Mouse (Mus musculus) lung, adult 2 months (tissue): ENCODE data around the gene Mob3a.

Source experiments
- CTCF ChIP-seq: fragments of 200-500 bp; IDR thresholded peaks from 2 replicates; pipeline ENCODE4 v1.5.1; 2011; ENCODE audit warnings: mild to moderate bottlenecking, low read length, control low read depth; ENCODE audit not compliant: insufficient read depth
- POLR2A ChIP-seq: fragments of 200-500 bp; IDR thresholded peaks from 2 replicates; pipeline ENCODE4 v1.6.1; 2011; ENCODE audit warnings: low read depth, mild to moderate bottlenecking, control low read depth, low read length, borderline replicate concordance; ENCODE audit errors: extremely low read depth

DNA sequence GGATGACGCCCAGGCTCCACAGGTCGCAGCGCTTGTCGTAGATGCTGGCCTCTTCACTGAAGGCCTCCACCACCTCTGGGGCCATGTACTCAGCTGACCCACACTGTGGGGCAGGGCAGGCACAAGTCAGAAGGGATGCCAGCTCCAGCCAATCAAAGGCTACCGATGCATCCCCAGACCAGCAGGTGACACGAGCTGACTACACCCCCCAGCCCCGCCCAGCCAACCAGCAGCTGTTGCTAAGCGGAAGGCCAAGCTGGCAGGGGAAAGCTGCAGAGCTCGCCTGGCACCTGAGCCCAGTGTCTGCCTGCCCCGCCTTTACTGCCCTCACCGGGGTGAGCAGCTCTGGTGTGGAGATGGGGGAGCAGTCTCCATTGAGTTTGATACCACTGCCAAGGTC is 33.2 kb downstream of the Mob3a start:
- TF ChIP-seq CTCF: no peak
- no peak for TF ChIP-seq POLR2A
